Mouse (Mus musculus): ENCODE measurements around the gene Trak1.

Gene Trak1

DNA sequence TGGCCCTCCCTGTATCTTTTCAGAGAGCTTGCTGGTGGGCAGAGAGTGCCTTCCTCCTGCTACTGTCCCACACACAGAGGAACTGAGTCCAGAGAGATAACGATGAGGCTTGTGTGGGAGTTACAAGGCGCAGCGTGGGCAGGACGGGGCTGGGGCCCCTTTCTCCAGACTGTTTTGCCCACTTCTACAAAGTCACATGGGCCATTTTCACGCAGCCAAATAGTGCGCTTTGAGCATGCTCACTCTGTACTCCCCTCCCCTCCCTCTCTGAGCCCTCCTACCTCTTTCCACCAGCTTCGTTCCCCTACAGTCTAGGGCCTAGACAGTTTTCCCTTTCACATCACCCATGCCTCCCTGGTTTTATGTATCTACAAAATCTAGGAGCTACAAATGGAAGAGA is 87.3 kb downstream of the Trak1 start:
- in situ Hi-C loops (cut with MboI; ENCODE audit: unreplicated experiment in 2 of 2), result loop anchor here (10.0 to 25.0 kb wide), 4 partner anchors 220 to 880 kb away; partner anchors contain the start of gene Ctnnb1 (in 2 of the 2)

GRCm38 (mm10) chr9:121385091-121385748 is 87.9 kb downstream of the Trak1 start:
- in situ Hi-C loops (cut with MboI; ENCODE audit: unreplicated experiment in 2 of 2), result loop anchor here (10.0 to 25.0 kb wide), 4 partner anchors 220 to 880 kb away; partner anchors contain the start of gene Ctnnb1 (in 2 of the 2)

DNA sequence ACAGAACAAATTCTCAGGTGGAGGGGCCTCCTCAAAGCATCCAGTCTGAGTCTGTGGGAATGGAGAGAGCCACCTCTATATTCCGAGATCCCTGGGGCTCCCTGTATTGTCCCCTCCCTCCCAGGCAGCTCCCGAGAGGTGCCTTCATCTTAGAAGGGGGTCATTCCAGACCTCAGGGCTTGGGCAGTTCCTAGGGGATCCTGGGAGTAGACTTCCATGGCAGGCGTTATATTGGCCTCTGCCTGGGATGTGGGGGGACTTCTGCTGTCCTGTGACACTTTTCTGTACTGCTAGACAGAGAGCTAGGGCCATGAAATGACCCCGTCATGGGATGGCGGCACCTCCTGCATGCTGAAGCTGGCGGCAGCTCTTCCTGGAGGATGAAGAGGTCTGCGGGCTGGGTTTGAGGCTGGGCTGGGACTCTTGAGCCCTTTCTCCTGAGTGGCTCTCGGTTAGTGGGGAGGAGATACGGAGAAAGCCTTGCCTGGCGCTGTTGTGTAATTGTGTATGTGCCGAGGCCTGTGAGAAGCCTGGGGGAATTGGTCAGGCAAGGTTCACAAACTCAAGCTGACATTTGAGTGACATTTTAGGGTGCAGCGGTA is 88.5 kb downstream of the Trak1 start:
- in situ Hi-C loops (cut with MboI; ENCODE audit: unreplicated experiment in 2 of 2), result loop anchor here (10.0 to 25.0 kb wide), 4 partner anchors 219 to 881 kb away; partner anchors contain the start of gene Ctnnb1 (in 2 of the 2)

DNA sequence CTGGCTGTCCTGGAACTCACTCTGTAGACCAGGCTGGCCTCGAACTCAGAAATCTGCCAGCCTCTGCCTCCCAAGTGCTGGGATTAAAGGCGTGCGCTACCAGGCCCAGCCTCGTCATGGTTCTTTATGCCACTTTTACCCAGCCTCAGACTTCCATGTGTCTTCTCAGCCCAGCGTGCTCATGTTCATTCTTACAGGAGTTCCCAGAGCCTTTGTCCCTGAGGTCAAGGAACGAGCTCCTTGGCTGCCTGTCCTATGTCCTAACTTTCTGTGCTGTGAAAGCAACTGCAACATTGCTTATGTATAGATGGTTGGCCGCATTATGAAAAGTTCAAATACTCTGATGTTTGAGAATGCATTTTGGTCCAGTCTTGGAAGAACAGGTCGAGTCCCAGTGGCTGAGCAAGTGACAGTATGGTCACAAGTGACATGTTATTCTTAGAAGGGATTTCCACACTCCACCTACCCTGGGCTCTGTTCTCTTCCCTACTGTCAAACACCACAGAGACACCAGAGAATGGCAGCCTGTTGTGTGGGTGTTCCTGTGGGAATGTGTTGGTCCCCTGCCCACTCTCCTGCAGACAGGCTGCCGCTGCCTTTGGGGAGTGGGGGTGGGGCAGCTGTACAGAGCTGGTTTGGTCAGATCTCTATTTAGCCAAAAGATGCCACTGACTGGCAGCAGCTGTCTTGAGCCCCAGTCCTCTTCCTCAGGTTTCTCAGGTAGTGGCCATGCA is 90.4 kb downstream of the Trak1 start:
- in situ Hi-C loops (cut with MboI; ENCODE audit: unreplicated experiment in 2 of 2), result loop anchor here (10.0 to 25.0 kb wide), 4 partner anchors 217 to 883 kb away; partner anchors contain the start of gene Ctnnb1 (in 2 of the 2)

DNA sequence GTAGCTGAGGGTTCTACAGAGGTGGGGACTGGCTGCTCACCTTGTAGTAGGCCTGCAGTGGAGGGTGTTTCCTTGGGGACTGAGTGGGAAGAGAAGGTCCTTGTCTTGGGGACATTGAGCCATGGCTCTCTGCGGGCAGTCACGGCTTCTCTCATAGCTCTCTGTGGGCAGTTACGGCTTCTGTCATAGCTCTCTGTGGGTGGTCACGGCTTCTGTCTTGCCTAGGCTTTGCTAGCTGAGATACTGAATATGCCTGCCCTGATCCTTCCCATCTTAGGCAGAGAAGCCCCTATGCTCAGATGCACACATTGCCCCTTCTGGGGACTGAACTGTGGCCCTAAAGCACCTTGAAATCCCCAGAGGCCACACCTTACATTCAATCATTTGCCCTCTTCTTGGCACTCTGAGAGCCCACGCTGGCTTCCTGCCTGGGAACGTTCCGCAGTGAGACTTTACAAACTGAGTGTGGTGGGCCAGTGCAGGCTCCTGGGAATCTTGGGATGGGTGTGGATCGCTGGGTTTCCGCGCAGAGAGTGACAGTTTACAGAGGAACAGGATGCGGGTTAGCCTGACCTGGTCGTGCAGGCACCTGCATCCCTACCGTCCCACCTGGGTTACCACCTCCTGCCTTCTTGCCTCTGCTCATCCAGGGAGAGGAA is 91.1 kb downstream of the Trak1 start:
- in situ Hi-C loops (cut with MboI; ENCODE audit: unreplicated experiment in 2 of 2), result loop anchor here (10.0 to 25.0 kb wide), 4 partner anchors 216 to 884 kb away; partner anchors contain the start of gene Ctnnb1 (in 2 of the 2)

- in situ Hi-C loops (cut with MboI; ENCODE audit: unreplicated experiment in 2 of 2), result loop anchor here (10.0 to 25.0 kb wide), 4 partner anchors 216 to 884 kb away; partner anchors contain the start of gene Ctnnb1 (in 2 of the 2)
Measured at GRCm38 (mm10) chr9:121389258-121389657, 92.0 kb downstream of the Trak1 start.

GRCm38 (mm10) chr9:121391898-121392297 is 94.6 kb downstream of the Trak1 start:
- in situ Hi-C loops (cut with MboI; ENCODE audit: unreplicated experiment in 2 of 2), result loop anchor here (25.0 kb wide), 1 partner anchor 455 kb away; the partner anchor contains the start of gene Ctnnb1 (in 2 of the 2)

DNA sequence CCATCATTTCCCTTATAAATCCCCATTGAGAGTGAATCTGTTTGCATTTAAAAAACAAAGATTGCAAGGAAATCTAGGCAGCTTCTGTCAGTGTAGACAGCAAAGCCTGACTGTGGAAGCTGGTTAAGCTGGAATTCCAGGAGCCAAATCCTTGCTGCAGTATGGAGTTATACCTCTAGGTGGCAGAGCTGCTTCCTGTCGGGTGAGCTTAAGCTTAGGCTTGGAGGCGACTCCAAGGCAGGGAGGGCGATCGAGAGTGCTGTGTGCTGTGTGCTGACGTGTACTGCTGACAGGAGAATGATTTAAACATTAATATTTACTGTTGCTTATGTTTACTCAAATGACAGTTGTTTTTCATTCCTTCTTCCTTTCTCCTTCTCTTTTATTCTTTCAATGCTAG is 95.1 kb downstream of the Trak1 start:
- in situ Hi-C loops (cut with MboI; ENCODE audit: unreplicated experiment in 2 of 2), result loop anchor here (25.0 kb wide), 1 partner anchor 455 kb away; the partner anchor contains the start of gene Ctnnb1 (in 2 of the 2)

GRCm38 (mm10) chr9:121393104-121393503 is 95.8 kb downstream of the Trak1 start:
- in situ Hi-C loops (cut with MboI; ENCODE audit: unreplicated experiment in 2 of 2), result loop anchor here (25.0 kb wide), 1 partner anchor 456 kb away; the partner anchor contains the start of gene Ctnnb1 (in 2 of the 2)

GRCm38 (mm10) chr9:121394882-121395281 is 97.6 kb downstream of the Trak1 start:
- in situ Hi-C loops (cut with MboI; ENCODE audit: unreplicated experiment in 2 of 2), result loop anchor here (25.0 kb wide), 1 partner anchor 458 kb away; the partner anchor contains the start of gene Ctnnb1 (in 2 of the 2)

- in situ Hi-C loops (cut with MboI; ENCODE audit: unreplicated experiment in 2 of 2), result loop anchor here (25.0 kb wide), 1 partner anchor 459 kb away; the partner anchor contains the start of gene Ctnnb1 (in 2 of the 2)
Measured at GRCm38 (mm10) chr9:121395812-121396211, 98.5 kb downstream of the Trak1 start.

DNA sequence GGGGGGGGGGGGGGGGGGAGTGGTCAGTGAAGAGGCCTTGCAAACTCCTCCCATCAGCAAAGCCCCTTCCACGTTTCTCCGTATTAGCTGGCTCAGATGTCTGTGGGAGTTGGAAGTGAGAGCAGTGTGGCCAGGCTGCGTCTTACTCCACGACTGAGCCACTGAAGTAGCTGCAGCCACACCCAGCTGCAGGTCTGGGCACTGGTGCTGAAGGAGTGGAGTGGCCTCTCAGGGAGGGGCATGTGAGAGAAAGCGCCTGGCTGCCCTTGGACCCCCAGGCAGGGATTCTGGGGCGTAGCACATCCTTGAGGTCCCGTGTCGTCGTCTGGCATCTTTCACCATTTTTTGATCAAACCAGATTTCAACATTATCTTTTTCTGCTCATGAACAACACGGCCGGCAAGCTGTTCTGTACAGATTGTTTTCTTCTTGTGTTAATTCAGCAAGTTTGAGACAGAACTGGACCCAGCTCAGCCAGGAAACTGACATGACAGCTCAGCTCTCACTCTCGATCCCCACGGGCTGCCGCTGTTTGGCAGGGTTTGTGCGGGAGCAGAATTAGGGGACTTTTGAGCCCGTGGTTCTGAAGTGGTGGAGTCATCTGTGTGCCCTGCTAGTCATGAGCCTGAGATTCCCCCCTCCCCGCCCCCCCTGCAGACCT is 100.9 kb downstream of the Trak1 start:
- in situ Hi-C loops (cut with MboI; ENCODE audit: unreplicated experiment in 2 of 2), result loop anchor here (25.0 kb wide), 1 partner anchor 461 kb away; the partner anchor contains the start of gene Ctnnb1 (in 2 of the 2)

DNA sequence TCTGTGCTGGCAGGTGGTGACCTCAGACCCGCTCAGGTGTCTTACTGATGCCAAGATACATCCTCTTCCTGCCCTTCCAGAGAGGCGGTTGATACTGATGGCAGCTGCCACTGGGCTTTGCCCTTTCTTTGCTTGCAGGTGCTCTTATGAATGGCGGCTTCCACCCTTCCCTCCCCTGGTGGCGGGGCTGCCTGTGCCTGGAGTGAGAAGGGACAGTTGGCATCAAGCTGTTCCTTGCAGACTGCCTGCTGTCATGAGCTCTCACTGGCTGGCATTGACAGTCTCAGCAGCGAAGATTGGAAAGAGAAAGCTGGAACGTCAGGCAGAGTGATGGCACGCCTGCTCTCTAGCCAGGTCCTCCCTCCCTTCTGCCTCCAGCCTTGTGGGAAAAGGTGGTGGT is 101.5 kb downstream of the Trak1 start:
- in situ Hi-C loops (cut with MboI; ENCODE audit: unreplicated experiment in 2 of 2), result loop anchor here (25.0 kb wide), 1 partner anchor 461 kb away; the partner anchor contains the start of gene Ctnnb1 (in 2 of the 2)

DNA sequence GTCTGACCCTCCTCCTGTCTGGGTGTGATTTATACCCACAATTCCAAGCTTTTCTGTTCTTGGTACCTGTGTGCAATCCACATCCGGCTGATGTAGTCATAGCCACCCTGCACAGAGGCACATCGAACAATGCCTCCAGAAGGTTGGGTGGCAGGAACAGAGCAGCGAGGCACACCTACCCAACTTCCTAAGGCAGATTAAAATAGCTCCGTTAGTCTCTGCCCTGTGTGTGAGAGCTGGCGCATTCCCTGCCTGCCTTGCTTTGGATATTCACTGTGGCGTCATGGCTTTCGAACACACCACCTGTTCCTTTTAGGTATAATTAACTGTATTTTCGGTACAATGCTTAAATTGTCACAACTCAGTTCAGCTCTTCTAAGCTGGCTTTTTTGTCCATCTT is 103.3 kb downstream of the Trak1 start:
- in situ Hi-C loops (cut with MboI; ENCODE audit: unreplicated experiment in 2 of 2), result no loop called here

GRCm38 (mm10) chr9:121403157-121403671 is 105.9 kb downstream of the Trak1 start:
- in situ Hi-C loops (cut with MboI; ENCODE audit: unreplicated experiment in 2 of 2), result no loop called here

GRCm38 (mm10) chr9:121403699-121404098 is 106.4 kb downstream of the Trak1 start:
- in situ Hi-C loops (cut with MboI; ENCODE audit: unreplicated experiment in 2 of 2), result no loop called here

- in situ Hi-C loops (cut with MboI; ENCODE audit: unreplicated experiment in 2 of 2), result no loop called here
Measured at GRCm38 (mm10) chr9:121405088-121405681, 107.9 kb downstream of the Trak1 start.

GRCm38 (mm10) chr9:121405792-121406191 is 108.5 kb downstream of the Trak1 start:
- in situ Hi-C loops (cut with MboI; ENCODE audit: unreplicated experiment in 2 of 2), result no loop called here

- in situ Hi-C loops (cut with MboI; ENCODE audit: unreplicated experiment in 2 of 2), result no loop called here
Measured at GRCm38 (mm10) chr9:121414237-121414636, 116.9 kb downstream of the Trak1 start.
